Mouse (Mus musculus): ENCODE measurements around the gene Stag1.

- TF ChIP-seq ZC3H11A (IDR thresholded peaks at IDR 0.05; ENCODE audit: borderline replicate concordance, low read depth, low read length): no peak
- no peak for TF ChIP-seq MAFK (IDR thresholded peaks at IDR 0.05; ENCODE audit: insufficient read depth, low read depth, low read length)
- TF ChIP-seq HCFC1 (IDR thresholded peaks at IDR 0.05; ENCODE audit: borderline replicate concordance, insufficient read depth, low read length): no peak
- TF ChIP-seq ZNF384 (IDR thresholded peaks at IDR 0.05; ENCODE audit: low read depth, low read length): no peak
- no peak for TF ChIP-seq CHD2 (IDR thresholded peaks at IDR 0.05; ENCODE audit: low read depth, low read length)
These were observed 268.4 kb downstream of the Stag1 start for GRCm38 (mm10) chr9:100865984-100866383.
